Mouse (Mus musculus) left cerebral cortex, adult 11 months (tissue): ENCODE data around the gene Wdhd1.

Experiments
- DNase-seq: peaks from one replicate; pipeline ENCODE4 v3.0.0; 2022; ENCODE audit warnings: low spot score

The Wdhd1 gene

DNA sequence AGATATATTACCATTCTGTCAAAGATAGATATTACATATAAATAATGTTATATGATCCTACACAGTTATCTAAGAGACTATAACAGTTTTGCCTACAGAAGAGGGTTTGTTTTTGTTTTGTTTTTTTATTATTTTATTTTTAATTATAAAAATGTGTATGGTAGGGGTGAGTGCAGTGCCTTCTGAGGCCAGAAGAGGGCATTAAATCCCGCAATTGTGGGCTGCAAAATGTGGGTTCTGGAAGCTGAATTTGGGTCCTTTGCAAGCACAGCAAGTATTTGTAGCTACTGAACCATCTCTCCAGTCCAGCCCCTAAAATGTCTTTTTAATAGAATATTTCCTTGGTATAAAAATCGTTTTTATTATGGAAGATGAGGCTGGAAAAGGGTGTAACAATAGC, 2.4 kb upstream of the Wdhd1 start:
- no peak for DNase-seq

GRCm38 (mm10) chr14:47276036-47276603, 537 bp downstream of the Wdhd1 start:
- no peak for DNase-seq

GRCm38 (mm10) chr14:47275417-47275816, 1.2 kb downstream of the Wdhd1 start:
- no peak for DNase-seq

- no peak for DNase-seq
These were observed 2.9 kb downstream of the Wdhd1 start for GRCm38 (mm10) chr14:47273751-47274150.

GRCm38 (mm10) chr14:47269706-47270105, 7.0 kb downstream of the Wdhd1 start:
- no peak for DNase-seq

DNA sequence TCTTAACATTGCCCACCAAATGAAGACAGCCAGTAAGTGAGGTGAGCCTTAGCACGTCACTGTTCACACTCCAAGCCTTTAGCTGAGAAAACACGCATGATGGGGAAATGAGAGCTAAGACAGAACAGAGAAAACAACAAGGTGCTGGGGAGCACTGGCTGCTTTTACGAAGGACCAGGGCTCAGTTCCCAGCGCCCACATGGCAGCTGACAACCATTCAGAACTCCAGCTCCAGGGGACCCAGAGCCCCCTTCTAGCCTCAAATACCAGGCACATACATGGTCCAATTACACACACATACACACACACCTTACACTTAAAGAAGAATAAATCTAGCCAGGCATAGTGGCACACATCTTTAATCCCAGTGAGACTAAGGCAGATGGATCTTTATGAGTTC, 7.6 kb downstream of the Wdhd1 start:
- no peak for DNase-seq

GRCm38 (mm10) chr14:47265829-47266228, 10.8 kb downstream of the Wdhd1 start:
- DNase-seq: no peak

- DNase-seq: no peak
These were observed 11.8 kb downstream of the Wdhd1 start for GRCm38 (mm10) chr14:47264866-47265265.

GRCm38 (mm10) chr14:47249839-47250238, 26.8 kb downstream of the Wdhd1 start:
- no peak for DNase-seq

DNA sequence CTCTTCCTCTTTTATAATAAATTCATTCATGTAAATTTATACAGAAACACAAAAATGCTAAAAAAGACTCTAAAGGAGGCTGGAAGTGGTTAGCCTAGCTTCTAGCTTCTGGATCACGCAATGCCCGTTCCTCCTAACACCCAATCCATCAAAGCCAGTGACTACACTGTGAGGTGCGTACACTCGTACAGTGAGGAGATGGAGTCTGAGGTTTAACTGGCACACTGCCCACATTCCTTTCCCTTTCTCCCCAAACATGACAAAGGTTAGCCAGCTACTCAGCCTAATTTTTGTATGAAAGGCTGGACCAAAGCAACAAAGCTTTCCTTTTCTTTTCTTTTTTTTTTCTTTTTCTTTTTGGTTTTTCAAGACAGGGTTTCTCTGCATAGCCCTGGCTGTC, 33.9 kb downstream of the Wdhd1 start:
- no peak for DNase-seq

GRCm38 (mm10) chr14:47241046-47241445, 35.6 kb downstream of the Wdhd1 start:
- DNase-seq: no peak

DNA sequence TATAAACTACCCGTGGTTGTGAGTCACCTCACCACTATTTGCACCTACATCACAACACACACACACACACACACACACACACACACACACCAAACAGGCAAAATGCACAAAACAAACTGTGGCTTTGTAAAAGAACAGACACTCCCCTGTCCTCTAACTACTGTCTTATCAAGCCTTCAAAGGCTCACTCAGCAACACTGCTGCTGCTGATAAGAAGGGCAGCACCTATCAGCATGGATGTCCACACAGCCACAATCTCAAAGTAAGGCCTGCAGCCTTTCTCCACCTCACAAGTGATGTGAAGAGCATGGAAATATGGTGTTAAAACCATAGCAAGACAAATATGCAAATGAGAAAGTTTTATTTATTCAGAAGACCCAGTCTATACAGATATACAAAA, 36.1 kb downstream of the Wdhd1 start:
- no peak for DNase-seq

- DNase-seq: no peak
These were observed 39.4 kb downstream of the Wdhd1 start for GRCm38 (mm10) chr14:47237286-47237685.

DNA sequence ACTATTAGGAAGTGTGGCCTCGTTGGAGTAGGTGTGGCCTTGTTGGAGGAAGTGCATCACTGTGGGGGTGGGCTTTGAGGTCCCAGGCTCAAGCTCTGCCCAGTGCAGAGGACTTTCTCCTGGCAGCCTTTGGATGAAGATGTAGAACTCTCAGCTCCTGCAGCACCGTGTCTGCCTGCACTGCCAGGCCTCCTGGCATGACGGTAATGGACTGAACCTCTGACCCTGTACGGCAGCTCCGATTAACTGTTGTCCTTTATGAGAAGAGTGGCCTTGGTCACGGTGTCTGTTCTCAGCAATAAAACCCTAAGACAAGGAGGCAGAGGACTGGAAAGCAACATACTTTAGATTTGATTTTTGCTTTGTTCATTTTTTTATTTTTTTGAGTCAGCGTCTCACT, 40.2 kb downstream of the Wdhd1 start:
- no peak for DNase-seq

GRCm38 (mm10) chr14:47234526-47235250, 42.0 kb downstream of the Wdhd1 start:
- no peak for DNase-seq

GRCm38 (mm10) chr14:47234032-47234431, 42.6 kb downstream of the Wdhd1 start:
- DNase-seq: no peak

- no peak for DNase-seq
These were observed 43.1 kb downstream of the Wdhd1 start for GRCm38 (mm10) chr14:47233602-47234001.

- no peak for DNase-seq
These were observed 46.8 kb downstream of the Wdhd1 start for GRCm38 (mm10) chr14:47229796-47230376.

DNA sequence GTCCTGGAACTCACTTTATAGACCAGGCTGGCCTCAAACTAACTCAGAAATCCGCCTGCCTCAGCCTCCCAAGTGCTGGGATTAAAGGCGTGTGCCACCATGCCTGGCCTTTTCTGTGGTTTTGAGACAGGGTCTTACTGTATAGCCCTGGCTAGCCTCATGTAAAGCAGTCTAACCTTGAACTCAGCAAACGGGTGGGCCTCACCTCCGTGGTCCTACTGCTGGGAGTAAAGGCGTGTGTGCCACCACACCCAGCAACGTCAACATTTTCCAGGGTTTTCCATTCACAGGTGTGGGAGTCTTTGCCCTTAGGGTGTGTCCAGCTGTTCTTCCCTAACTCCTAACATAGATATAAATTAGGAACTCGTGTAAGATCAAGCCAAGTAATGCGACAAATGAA, 50.7 kb downstream of the Wdhd1 start:
- DNase-seq: no peak

DNA sequence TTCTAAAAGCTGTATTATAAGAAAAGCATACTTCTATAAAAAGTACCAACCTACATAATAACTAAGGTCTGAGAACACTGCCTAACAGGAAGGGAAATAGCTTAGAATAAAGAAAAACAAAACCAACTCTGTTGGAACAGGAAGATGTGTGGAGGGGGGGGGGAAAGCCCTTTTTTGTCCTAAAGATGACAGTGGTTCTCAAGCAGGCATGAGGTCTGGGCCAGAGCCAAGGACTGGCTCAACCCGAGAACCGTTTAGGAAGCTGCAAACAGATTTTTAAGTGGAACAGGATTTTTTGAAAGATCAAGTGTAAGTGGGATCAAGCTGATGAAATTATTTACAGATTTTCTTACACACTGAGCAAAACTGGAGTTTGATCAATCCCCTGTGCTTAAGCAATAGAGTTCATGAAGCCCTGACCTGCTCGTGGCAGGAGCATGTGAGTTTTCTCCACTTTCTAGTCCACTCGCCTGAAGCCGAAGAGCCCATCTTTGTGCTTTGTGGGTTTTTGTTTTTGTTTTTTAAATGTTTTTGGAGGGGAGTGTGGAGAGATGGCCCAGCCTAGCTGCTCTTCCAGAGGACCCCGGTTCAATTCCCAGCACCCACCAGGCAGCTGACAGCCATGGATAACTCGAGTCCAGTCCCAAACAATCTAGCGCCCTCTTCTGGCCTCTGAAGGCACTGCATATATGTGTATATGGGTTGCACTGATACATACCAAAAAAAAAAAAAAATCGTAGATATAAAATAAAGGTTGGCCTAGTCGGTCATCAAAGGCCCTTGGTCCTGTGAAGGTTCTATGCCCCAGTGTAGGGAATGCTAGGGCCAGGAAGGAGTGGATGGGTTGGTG, 52.0 kb downstream of the Wdhd1 start:
- DNase-seq: no peak

- DNase-seq: no peak
These were observed 53.8 kb downstream of the Wdhd1 start for GRCm38 (mm10) chr14:47222631-47223450.

DNA sequence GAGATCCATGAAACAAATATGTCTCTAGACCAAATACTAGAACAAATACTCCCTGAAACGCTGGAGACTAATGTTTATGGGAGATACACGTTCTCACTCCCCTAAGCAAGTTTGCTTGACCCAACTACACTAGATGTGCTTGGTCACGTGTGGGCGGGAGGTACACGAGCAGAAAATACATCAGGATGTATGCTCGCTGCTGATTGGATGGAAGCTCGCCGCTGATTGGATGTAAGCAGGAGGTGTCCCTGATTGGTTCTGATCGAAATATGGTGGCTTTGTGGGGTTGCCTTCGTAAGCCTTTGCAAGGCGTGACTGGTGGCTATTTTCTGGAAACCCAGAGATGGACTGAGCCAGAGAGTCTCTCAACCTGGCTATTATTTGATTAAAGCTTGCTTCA, 55.1 kb downstream of the Wdhd1 start:
- no peak for DNase-seq
